Mouse (Mus musculus) thymus, postnatal 0 days (tissue): ENCODE results near the gene Kcnk10. TPM values are rescaled to one million over a fixed set of nuclear protein-coding genes. Genes with fewer than 3 reads are reported as not detected.
A peak's percentile ranks its signal among the peaks of the same experiment; 100 is the strongest.
"Not testable (repeated sequence)": the region's sequence is repeated elsewhere in the genome, so short reads cannot be mapped to it uniquely, and the experiment has no call there.

Experiments
- DNase-seq: peaks from one replicate; pipeline ENCODE4 v3.0.0-alpha.2; 2015; ENCODE audit warnings: low spot score
- polyA plus RNA-seq: library from polyadenylated mRNA; unstranded; fragments of >200 nt; fragmentation: Nextera tagmentation; extraction: Ambion mirVana; gene quantifications from 2 replicates; pipeline ENCODE4 v1.2.1, GENCODE M21; 2015

Kcnk10 gene
- polyA plus RNA-seq: 0.10 and 0.18 TPM in 2 replicates

GRCm38 (mm10) chr12:98577861-98578360 lies at the start of gene Kcnk10:
Gene Kcnk10 (minus strand): TSS chr12:98578310.
- DNase-seq: no peak

GRCm38 (mm10) chr12:98627392-98628259 lies 49.5 kb upstream of the Kcnk10 start, which contains the start of gene Spata7:
Gene Spata7 (plus strand): TSS chr12:98628157.
- DNase-seq: peak; percentile 78

DNA sequence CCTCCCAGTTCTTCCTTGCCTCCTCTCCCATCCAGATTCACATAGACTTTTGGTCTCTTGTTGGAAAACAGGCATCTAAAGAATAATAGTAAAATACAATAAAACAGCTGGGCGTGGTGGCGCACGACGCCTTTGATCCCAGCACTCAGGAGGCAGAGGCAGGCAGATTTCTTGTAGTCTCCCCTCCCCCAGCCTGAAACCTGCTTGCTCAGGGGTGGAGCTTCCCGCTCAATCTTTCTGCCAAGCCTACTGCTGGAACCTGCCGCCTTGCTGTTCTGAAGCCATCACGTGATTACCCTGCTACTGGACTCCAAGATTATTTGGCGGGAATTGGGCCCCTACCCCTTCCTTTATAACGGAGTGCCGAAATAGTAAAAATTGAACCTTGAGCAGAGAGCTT lies 45.2 kb upstream of the Kcnk10 start:
- not testable (repeated sequence) for DNase-seq

DNA sequence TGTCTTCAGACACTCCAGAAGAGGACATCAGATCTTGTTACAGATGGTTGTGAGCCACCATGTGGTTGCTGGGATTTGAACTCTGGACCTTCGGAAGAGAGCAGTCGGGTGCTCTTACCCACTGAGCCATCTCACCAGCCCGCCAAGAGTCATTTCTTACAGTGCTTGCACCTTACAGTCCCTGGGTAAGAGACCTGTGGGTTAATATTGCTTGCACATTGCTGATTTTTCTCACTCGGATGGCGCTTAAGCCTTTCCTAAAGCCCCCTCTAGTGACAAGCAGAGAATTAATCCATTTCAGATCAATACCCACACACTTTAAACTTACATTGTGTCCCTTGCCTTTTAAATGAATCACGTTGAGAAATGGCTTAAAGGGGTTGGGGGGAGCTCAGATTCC lies 42.8 kb upstream of the Kcnk10 start:
- DNase-seq: not testable (repeated sequence)

GRCm38 (mm10) chr12:98619496-98619895 lies 41.4 kb upstream of the Kcnk10 start:
- no peak for DNase-seq

- peak; percentile 13 for DNase-seq
These were observed 37.6 kb upstream of the Kcnk10 start for GRCm38 (mm10) chr12:98615746-98616145.

- DNase-seq: no peak
These were observed 36.9 kb upstream of the Kcnk10 start for GRCm38 (mm10) chr12:98614910-98615508.

GRCm38 (mm10) chr12:98610341-98610740 lies 32.2 kb upstream of the Kcnk10 start:
- no peak for DNase-seq

DNA sequence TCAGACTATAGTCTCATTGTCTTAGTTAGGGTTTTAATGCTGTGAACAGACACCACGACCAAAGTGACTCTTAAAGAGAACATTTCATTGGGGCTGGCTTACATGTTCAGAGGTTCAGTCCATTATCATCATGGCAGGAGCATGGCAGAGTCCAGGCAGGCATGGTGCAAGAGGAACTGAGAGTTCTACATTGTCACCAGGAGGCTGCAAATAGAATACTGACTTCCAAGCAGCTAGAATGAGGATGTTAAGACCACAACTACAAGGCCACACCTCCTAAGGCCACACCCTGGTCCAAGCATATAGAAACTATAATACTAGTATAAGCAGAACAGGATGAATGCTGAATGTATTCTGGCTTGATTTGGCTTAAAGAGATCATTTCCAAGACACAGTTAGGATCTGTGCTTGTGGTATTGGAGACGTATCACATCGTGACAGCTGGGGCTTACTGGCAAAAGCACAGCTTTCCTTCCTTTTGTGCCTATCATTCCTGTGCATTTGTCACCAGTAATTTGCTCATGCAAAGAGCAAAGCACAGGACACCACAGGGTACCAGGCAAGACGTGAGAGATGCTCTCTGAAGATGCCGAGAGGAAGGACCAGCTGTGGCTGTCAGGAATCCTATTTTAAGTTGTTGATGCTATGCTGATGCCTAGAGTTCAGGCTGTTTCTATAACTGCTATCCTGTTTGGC lies 28.6 kb upstream of the Kcnk10 start:
- no peak for DNase-seq

GRCm38 (mm10) chr12:98605264-98605663 lies 27.2 kb upstream of the Kcnk10 start:
- no peak for DNase-seq

GRCm38 (mm10) chr12:98602114-98602513 lies 24.0 kb upstream of the Kcnk10 start:
- DNase-seq: no peak

DNA sequence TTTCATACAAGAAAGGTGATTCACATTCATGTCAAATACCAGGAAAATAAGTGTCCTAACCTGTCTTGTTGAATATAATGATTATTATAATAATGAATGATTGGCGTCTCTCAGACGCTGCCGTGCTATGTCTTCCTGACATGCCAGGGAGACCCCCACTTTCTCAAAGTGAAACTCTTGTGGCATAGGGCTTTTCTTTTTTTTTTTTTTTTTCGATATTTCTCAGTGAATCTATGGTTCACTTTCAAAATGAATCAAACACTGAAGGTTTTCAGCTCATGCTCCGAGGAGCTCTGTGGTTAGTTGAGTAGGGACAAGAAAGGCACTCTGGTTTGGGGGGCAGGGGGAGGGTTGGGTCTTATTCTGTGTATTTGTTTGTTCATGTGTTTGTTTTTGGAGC lies 22.8 kb upstream of the Kcnk10 start:
- DNase-seq: no peak

DNA sequence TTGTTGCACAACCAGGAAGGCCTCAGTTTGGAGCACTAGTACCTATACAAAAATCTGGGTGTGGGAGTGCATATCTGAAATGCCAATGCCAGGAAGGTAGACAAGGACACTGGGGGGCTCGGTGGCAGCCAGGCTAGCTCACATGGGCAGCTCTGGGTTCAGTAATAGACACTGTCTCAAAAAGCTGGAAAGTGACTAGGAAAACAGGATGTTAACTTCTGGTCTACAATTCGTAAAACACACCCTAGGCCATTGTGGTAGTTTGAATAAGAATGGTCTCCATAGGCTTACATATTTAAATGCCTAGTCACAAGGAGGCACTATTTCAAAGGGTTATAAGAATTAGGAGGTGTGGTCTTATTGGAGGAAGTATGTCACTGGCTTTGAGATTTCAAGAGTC lies 12.9 kb upstream of the Kcnk10 start:
- DNase-seq: no peak

- peak; percentile 15 for DNase-seq
These were observed 10.5 kb upstream of the Kcnk10 start for GRCm38 (mm10) chr12:98588573-98588972.

- DNase-seq: peak; percentile 4
These were observed 7.2 kb upstream of the Kcnk10 start for GRCm38 (mm10) chr12:98585302-98585701.

DNA sequence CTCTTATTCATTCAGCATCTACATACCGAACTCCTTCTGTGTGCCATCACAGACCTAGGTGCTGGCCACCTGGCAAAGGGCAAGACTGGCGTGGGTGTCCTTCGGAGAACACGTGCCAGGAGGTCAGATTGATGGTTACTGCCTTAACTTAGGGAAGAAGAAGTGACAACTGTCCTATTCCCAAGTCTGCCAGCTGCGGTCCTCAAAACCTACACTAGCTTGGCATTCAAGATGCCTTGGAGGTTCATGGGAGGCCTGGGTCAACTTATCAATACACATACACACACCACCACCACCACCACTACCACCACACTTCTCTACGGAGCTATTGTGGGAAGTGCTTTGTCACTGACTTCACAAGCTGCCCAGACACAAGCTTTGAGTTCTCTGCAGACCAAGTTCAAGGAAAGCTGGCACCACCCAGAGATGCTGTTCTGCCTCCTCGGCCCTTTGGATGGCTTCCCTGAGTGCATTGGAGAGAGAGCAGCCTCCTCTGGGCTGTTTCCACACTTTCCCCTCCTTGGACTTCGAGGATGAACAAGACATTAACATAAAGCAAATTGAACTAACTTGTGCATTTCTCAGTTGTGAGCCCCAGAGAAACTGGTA lies 2.1 kb downstream of the Kcnk10 start:
- DNase-seq: no peak

DNA sequence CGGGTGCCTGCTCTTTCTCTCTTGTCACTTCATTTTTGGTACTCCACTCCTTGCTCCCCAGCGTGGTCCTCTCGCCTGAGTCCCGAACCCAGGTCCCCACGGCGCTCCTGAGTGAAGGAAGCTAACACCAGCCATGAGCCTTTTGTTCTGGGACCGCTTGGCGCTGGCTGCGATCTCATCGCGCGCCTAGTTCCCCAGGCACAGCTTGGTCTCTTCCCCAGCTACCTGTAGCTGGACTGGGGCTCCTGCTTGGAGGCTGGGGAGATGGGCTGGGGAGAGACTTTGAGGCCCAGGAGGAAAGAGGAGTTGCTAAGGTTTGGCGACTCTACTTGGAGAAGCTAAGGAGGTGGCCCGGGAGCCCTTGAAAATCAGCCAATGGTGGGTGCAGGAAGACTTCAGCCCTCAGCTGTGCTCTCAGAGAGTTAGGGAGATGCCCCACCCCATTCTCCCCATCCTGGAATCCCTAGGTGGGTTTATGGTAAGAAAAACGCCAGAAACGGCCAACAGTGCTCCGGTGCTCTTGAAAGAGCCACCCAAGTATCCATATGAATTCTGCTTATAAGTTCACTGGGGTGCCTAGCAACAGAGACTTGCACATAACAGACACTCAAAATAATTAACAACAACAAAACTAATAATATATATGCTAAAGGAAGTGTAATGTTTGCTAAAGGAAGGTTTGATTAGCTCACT lies 2.8 kb downstream of the Kcnk10 start:
- no peak for DNase-seq

GRCm38 (mm10) chr12:98574353-98575194 lies 3.5 kb downstream of the Kcnk10 start:
- DNase-seq: peak; percentile 5

DNA sequence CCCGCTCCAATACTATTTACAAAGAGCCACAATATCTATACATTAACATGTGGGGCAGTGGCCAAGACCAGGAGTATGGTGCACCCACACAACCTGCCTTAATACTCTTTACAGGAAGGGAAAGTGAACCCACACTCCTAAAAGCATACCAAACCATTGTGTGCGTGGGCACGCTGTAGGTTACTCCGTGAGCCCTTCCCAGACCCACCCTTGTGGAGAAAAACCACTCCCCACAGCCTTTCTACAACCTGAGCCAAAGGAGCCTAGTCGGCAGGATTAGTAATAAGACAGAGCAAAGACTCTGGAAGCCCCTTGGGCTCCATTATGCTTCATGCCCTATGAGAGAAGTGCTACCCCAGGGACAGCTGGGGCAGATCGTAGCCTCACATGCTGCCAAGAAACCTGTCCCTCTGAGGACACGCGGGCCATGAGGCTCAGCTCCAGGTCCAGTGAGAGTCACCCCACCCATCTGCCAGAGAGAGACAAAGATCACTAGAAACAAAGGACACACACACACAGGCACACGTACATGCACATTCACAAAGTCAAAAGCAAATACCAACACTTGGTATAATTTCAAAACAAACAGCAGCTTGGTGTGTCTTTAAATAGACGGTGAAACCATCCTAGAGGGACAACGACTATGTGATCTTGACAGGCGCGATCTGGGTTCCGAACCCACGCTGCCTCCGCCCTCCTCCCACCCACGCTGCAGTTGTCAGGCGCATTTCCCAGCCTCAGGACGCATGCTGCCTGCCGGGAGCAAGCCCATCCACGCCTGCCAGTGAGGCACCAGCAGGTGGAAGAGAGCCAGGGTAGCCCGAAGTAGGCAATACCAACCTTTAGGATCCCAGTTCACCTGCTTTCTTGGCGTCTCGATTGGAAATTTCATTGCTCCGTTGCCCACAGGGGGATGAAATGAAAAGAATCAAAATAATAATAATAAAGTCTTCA lies 4.5 kb downstream of the Kcnk10 start:
- no peak for DNase-seq
